Mouse (Mus musculus) c-Kit-positive CD71-positive TER-119-positive erythroid progenitor cells, embryonic 14.5 days (primary cell): ENCODE measurements around the gene Reck.

ENCODE experiments used
- DNase-seq: peaks from one replicate; pipeline ENCODE4 v3.0.0-alpha.2; 2013; ENCODE audit warnings: low spot score

Gene Reck

GRCm38 (mm10) chr4:43970393-43971330, 95.3 kb downstream of the Reck start:
- DNase-seq: no peak

- DNase-seq: no peak
Measured at GRCm38 (mm10) chr4:43971541-43972136, 96.3 kb downstream of the Reck start.

GRCm38 (mm10) chr4:43972137-43972591, 96.8 kb downstream of the Reck start:
- DNase-seq: no peak

GRCm38 (mm10) chr4:43973526-43973981, 98.2 kb downstream of the Reck start:
- DNase-seq: no peak

GRCm38 (mm10) chr4:43974914-43975616, 99.7 kb downstream of the Reck start:
- DNase-seq: no peak

- no peak for DNase-seq
Measured at GRCm38 (mm10) chr4:43976223-43976740, 101.0 kb downstream of the Reck start.

- no peak for DNase-seq
Measured at GRCm38 (mm10) chr4:43978521-43979443, 103.5 kb downstream of the Reck start.

GRCm38 (mm10) chr4:43979746-43980145, 104.4 kb downstream of the Reck start:
- DNase-seq: no peak

GRCm38 (mm10) chr4:43980236-43980635, 104.9 kb downstream of the Reck start:
- no peak for DNase-seq

GRCm38 (mm10) chr4:43980846-43981245, 105.5 kb downstream of the Reck start:
- DNase-seq: no peak

GRCm38 (mm10) chr4:43981251-43981650, 105.9 kb downstream of the Reck start:
- DNase-seq: no peak

- peak; percentile 89 for DNase-seq
Measured at GRCm38 (mm10) chr4:43982053-43982732, 106.9 kb downstream of the Reck start.

- DNase-seq: no peak
Measured at GRCm38 (mm10) chr4:43983181-43983580, 107.9 kb downstream of the Reck start, which contains the start of gene Ccin. Ccin (plus strand) TSS chr4:43983483.

GRCm38 (mm10) chr4:43983756-43984155, 108.4 kb downstream of the Reck start:
- DNase-seq: no peak

GRCm38 (mm10) chr4:43984326-43984725, 109.0 kb downstream of the Reck start:
- DNase-seq: no peak

- DNase-seq: no peak
Measured at GRCm38 (mm10) chr4:43988976-43989375, 113.6 kb downstream of the Reck start.

- DNase-seq: no peak
Measured at GRCm38 (mm10) chr4:43993072-43993471, 117.7 kb downstream of the Reck start.

GRCm38 (mm10) chr4:43994342-43994741, 119.0 kb downstream of the Reck start:
- no peak for DNase-seq
